Mouse (Mus musculus) brain, embryonic 14.5 days (tissue): Measurements from ENCODE around the gene Klhl9. TPM values are rescaled to one million over a fixed set of nuclear protein-coding genes. Genes with fewer than 3 reads are reported as not detected.

Experiments used
- DNase-seq: peaks from one replicate; pipeline ENCODE4 v3.0.0-alpha.2; 2011; ENCODE audit warnings: low read depth
- CTCF ChIP-seq: fragments of 200-500 bp; IDR thresholded peaks from 2 replicates; pipeline ENCODE4 v1.5.1; 2012; ENCODE audit warnings: inconsistent platforms, mild to moderate bottlenecking, moderate library complexity, borderline replicate concordance; ENCODE audit not compliant: insufficient read depth, insufficient read length; ENCODE audit errors: extremely low read depth
- POLR2A ChIP-seq: fragments of 200-500 bp; IDR thresholded peaks from 2 replicates; pipeline ENCODE4 v1.6.1; 2012; ENCODE audit warnings: mild to moderate bottlenecking, inconsistent platforms, borderline replicate concordance; ENCODE audit not compliant: poor library complexity, insufficient read depth, insufficient read length, severe bottlenecking; ENCODE audit errors: extremely low read depth
- polyA plus RNA-seq: library from polyadenylated mRNA; depleted of rRNA; stranded (reverse); fragments of >200 nt; gene quantifications from 2 replicates; pipeline ENCODE4 v1.2.3, GENCODE M21; 2012; rRNA removed

Gene Klhl9
- polyA plus RNA-seq, 1 experiment: 69.0 TPM

DNA sequence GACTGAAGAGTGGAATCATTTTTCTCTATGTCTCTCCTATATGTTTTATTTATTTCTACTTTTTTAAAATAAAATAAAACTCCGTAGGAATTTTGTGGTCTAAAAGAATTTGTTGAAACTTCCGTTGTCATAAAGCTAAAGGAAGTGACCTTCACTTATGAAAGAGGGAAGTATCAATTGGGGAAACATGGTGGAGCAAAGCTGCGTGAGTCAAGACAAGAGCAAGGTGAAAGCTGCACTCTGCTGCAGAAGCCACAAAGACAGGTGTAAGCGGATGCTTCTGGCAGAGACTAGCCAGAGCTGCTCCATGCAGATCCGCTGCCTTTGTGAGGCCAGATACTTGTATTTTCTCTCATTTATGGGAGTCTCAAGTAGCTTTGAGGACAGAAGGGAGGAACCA lies 23.5 kb downstream of the Klhl9 start:
- DNase-seq: no peak

DNA sequence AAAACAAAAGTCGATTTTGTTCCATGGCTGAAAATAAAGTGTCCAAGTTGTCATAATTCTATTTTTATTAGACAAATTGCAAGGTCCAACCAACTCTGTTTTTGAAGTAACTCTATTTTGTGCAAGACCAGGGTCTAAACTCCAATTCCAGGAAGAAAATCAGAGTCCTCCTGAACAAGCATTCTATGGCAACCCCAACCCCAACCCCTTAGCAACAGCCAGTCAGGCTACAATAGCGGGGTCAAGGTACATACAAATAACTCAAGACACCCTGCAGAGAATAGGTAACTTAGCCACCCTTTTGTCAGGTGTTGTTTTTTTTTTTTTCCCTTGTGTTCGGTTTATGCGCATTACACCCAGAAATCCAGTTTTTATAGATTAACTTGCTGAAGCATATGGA lies 24.5 kb downstream of the Klhl9 start:
- DNase-seq: no peak
- TF ChIP-seq CTCF (no peak), POLR2A (no peak)

More for the DNA sequence above, 23.5 kb downstream of the Klhl9 start:
- TF ChIP-seq POLR2A: no peak
- no peak for TF ChIP-seq CTCF

DNA sequence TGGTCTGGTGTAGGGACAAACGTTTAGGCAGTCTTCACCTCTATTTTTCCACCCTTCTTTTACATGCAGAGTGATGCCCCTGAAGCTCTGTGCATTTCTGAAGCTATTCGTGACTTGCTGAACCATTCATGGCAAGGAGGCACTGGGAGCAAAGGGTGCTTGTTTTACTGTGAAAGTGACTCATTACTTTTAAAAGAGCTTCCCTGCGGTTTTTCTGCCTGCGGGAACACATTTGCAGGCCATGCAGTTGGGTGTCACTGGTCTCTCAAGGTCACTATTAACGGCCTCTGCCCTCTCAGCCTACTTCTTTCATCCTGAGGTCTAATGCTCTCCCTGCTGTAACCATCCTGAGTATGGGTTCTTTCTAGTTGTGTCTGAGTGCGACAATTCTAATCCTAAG lies 25.2 kb downstream of the Klhl9 start:
- no peak for DNase-seq
- TF ChIP-seq CTCF (no peak), POLR2A (no peak)

DNA sequence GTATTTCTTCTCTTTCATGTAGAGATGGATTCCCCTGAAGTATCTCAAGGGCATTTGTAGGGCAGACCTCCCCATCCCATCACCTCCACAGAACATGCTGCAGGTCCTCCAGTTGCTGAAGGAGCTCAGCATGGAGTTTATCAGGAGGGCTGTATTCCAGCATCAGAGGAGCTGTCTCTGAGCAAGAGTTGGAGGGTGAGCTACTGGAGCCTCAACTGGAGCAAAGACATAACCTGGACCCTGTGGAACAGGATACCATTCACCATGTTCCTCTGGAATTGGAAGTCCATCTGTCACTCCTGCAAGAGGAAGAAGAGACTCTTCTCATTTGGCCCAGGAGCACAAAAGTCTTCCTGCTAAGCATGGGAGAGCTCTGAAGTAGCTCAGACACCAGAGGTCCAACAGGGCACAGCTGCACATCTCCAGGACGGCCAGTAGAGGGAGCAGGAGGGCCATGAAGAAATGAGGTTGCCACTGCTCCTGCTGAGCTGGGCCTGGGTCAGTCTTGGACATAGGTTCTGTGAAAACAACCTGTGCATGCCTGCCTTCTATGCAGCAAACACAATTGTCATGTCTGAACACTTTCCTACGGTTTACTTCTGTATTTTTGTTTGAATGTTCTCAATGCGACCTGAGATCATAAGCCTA lies 25.9 kb downstream of the Klhl9 start:
- TF ChIP-seq POLR2A (no peak), CTCF (peak; percentile 99)

DNA sequence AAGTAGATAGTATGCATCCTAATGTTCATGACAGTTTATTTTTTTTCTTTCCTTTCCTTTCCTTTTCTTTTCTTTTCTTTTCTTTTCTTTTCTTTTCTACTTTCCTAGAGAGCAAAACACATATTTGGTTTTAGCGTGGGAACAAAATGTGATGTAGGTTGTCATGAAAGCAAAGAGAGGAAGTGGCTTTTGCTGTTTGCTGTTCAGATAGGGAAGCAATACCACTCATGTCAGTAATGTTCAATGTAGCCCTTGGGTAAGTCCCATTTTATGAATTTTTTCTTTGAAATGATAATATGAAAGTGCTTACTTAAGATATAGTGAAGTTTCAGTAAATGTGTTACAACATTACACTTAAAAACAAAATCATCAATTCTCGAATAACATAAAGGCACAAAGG lies 28.9 kb downstream of the Klhl9 start:
- no peak for TF ChIP-seq POLR2A
- TF ChIP-seq CTCF: no peak
- DNase-seq: no peak

More for the DNA sequence above, 25.9 kb downstream of the Klhl9 start:
- peak; percentile 84 for DNase-seq

DNA sequence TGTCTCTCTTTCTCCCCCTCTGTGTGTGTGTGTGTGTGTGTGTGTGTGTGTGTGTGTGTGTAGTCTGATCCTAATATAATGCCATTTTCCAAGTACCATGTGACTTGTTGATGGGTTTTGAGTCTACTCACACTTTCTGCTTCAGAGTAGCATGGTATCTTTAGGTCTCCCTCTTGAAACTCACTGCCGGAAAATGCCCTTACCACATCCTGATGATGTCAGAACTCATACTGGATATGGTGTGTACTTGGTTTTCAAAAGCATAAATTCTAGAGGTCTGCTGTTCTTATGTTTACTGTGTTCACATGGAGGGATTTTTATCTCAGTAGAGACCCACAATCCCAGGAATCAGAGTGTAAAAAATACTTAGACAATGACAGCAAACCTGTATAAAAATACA lies 29.7 kb downstream of the Klhl9 start:
- TF ChIP-seq POLR2A (no peak), CTCF (no peak)
- no peak for DNase-seq

DNA sequence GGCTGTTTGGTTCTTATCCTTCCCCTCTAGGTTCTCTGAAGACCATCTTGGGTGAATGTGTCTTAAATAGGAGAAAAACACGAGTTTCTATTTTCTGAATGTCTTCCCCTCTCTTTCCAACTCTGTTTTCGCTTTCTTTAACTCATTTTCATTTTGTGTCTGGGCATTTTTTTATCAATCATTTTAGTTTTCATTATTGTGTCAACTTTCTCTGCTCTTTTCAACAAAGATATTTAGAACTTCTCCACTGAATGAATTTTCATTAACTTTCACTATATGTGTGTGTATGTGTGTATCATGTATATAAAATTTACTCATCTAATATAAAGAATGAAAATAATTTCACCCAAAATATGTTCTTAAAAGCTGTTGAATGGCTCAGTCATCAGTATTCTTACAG lies 31.0 kb downstream of the Klhl9 start, which contains the start of gene Ifnab:
Gene Ifnab (minus strand): TSS at position 101 of the 400 bp plus-strand sequence.
- no peak for DNase-seq
- TF ChIP-seq CTCF (no peak), POLR2A (no peak)

DNA sequence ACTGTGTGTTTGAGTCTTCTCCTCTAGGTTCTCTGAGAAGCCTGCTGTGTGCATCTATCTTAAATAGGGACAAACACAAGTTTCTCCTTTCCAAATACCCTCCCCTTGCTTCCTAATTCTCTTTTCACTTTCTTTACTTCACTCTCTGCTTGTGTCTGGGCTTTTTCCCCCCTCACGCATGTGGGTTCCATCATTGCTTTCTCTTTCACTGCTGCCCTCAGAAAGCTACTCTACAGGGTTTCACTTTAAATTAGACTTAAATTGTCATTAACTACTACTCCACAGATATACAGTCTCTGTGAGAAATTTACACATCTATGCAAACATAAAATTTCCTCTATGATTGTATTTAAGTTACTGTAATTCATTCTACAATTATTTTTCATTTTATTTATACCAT lies 38.5 kb downstream of the Klhl9 start, which contains the start of gene Ifna2:
Gene Ifna2 (minus strand): TSS at position 101 of the 400 bp plus-strand sequence.
- TF ChIP-seq POLR2A (no peak), CTCF (no peak)
- DNase-seq: no peak

DNA sequence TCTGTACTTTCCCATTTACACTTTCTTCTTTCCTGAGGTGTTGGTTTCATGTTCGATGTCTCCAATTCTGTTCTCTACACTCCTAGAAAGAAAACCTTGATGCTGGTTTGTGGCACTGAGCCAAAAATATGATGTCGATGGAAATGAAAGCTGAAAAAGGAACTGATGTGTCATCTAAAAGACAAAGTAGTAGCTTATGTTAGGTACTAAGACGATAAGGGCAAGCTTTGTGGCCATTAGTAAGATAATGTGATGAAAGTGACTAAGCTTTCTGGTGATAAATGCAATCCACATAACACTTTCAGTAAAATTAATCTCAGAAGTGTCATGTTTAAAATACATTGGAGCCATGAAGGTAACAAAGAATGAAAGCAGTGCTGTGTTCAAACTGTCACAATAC lies 40.9 kb downstream of the Klhl9 start:
- no peak for TF ChIP-seq POLR2A

DNA sequence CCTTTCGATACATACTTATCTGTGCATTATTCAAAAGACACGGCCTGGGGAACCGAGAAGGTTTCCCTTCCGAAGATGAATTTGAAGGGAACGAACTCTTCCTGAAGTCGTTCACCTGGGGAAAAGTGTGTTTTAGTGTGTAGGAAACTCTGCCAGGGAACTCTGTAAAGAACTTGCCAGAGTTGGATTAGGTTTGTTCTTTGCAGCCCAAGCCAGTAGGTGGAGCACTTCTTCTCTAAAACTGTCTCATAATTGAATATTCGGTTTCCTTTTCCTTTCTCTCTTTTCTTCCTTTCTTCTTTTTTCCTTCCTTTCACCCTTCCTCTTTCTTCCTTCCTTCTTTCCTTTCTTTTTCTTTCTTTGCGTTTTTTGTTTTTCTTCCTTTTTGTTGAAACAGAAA lies 41.9 kb downstream of the Klhl9 start:
- peak; percentile 50 for DNase-seq
- TF ChIP-seq CTCF (peak; percentile 39; the same call in 1 of the 2 replicates), POLR2A (no peak)

More for the DNA sequence above, 40.9 kb downstream of the Klhl9 start:
- no peak for DNase-seq

DNA sequence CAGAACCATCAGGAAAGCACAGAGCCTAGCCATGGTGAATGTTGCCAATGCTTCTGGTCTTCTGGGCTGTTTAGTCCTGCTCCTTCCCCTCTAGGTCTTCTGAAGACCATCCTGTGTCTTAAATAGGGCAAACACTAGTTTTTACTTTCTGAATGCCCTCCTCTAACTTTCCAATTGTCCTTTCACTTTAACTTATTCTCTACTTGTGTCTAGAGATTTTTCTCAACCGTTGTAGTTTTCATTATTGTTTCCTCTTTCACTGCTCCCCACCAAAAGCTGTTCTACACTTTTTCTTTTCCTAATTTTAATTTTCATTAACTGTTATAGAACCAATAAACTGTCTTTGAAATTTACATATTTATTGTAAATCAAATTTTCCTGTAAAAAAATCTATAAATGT lies 45.4 kb downstream of the Klhl9 start, which contains the start of gene Ifna16:
Gene Ifna16 (minus strand): TSS at position 101 of the 400 bp plus-strand sequence.
- no peak for TF ChIP-seq CTCF
- TF ChIP-seq POLR2A: no peak
- no peak for DNase-seq

Other genes with a start within 250 kb of the Klhl9 start
- not detected in 2 replicates for gene Ifnb1, start 199.7 kb downstream of the Klhl9 start, polyA plus RNA-seq
- not detected in 2 replicates for gene Ifna15, start 164.2 kb downstream of the Klhl9 start, polyA plus RNA-seq
- not detected in 2 replicates for gene Ifna14, start 150.7 kb downstream of the Klhl9 start, polyA plus RNA-seq
- not detected in 2 replicates for gene Ifna9, start 130.1 kb downstream of the Klhl9 start, polyA plus RNA-seq
- not detected in 2 replicates for gene Ifna12, start 119.1 kb downstream of the Klhl9 start, polyA plus RNA-seq
- gene C87499, start 88.1 kb downstream of the Klhl9 start, polyA plus RNA-seq: not detected in 2 replicates
- not detected in 2 replicates for gene Ifna13, start 78.0 kb downstream of the Klhl9 start, polyA plus RNA-seq
- not detected in 2 replicates for gene Ifna16, start 45.5 kb downstream of the Klhl9 start, polyA plus RNA-seq
- gene Ifna2, start 38.6 kb downstream of the Klhl9 start, polyA plus RNA-seq: not detected in 2 replicates
- not detected in 2 replicates for gene Ifnab, start 31.1 kb downstream of the Klhl9 start, polyA plus RNA-seq
- gene Gm26566, start 660 bp downstream of the Klhl9 start, polyA plus RNA-seq: 1.2 and 2.4 TPM in 2 replicates
- not detected in 2 replicates for gene Gm13271, start 32.4 kb upstream of the Klhl9 start, polyA plus RNA-seq
- not detected in 2 replicates for gene Gm13283, start 37.7 kb upstream of the Klhl9 start, polyA plus RNA-seq
- not detected in 2 replicates for gene Gm13290, start 51.4 kb upstream of the Klhl9 start, polyA plus RNA-seq
- gene Gm13289, start 54.5 kb upstream of the Klhl9 start, polyA plus RNA-seq: not detected in 2 replicates
- 0.11 TPM in 1 of 2 replicates, not detected in the other for gene Gm13272, start 57.4 kb upstream of the Klhl9 start, polyA plus RNA-seq
- gene Ifnz, start 59.7 kb upstream of the Klhl9 start, polyA plus RNA-seq: not detected in 2 replicates
- gene Gm13276, start 63.2 kb upstream of the Klhl9 start, polyA plus RNA-seq: not detected in 2 replicates
- gene Gm13277, start 66.2 kb upstream of the Klhl9 start, polyA plus RNA-seq: not detected in 2 replicates
- gene Gm13278, start 69.1 kb upstream of the Klhl9 start, polyA plus RNA-seq: not detected in 2 replicates
- not detected in 2 replicates for gene Gm13275, start 72.0 kb upstream of the Klhl9 start, polyA plus RNA-seq
- not detected in 2 replicates for gene Gm13279, start 74.9 kb upstream of the Klhl9 start, polyA plus RNA-seq
- not detected in 2 replicates for gene Gm13285, start 77.2 kb upstream of the Klhl9 start, polyA plus RNA-seq
- gene Gm13287, start 80.8 kb upstream of the Klhl9 start, polyA plus RNA-seq: not detected in 2 replicates
- not detected in 2 replicates for gene Gm13288, start 83.1 kb upstream of the Klhl9 start, polyA plus RNA-seq
- 0.15 TPM in 1 of 2 replicates, not detected in the other for gene Ifna7, start 93.8 kb upstream of the Klhl9 start, polyA plus RNA-seq
- gene Ifna11, start 97.5 kb upstream of the Klhl9 start, polyA plus RNA-seq: not detected in 2 replicates
- not detected in 2 replicates for gene Ifna6, start 105.0 kb upstream of the Klhl9 start, polyA plus RNA-seq
- gene Ifna5, start 113.1 kb upstream of the Klhl9 start, polyA plus RNA-seq: not detected in 2 replicates
- not detected in 2 replicates for gene Ifna4, start 119.4 kb upstream of the Klhl9 start, polyA plus RNA-seq
- not detected in 2 replicates for gene Ifna1, start 127.6 kb upstream of the Klhl9 start, polyA plus RNA-seq
- not detected in 2 replicates for gene Ifne, start 157.7 kb upstream of the Klhl9 start, polyA plus RNA-seq